Mouse (Mus musculus): ENCODE data around the gene Dusp1. TPM values are rescaled to one million over a fixed set of nuclear protein-coding genes. Genes with fewer than 3 reads are reported as not detected.
A peak's percentile ranks its signal among the peaks of the same experiment; 100 is the strongest.

Dusp1 gene
- 51.0 and 71.1 TPM in 2 replicates for polyA plus RNA-seq (2012; rRNA removed)

GRCm38 (mm10) chr17:26561651-26562181 is at the start of gene Dusp1:
TSS of gene Dusp1 (minus strand) at chr17:26562128.
- peak within 1 kb of the TSS; percentile 86 for H3K4me3 ChIP-seq (ENCODE audit: insufficient read depth, low read length)
- peak within 1 kb of the TSS; percentile 90 for H3K27ac ChIP-seq (ENCODE audit: insufficient read depth, low read length)
- H3K4me1 ChIP-seq (ENCODE audit: control insufficient read depth, insufficient read depth, low read length) = peaks cover 9% of the 10 kb centered on the region; the same call in 1 of the 2 replicates
- TF ChIP-seq POLR2A (IDR thresholded peaks at IDR 0.05; ENCODE audit: extremely low read depth, insufficient read depth, low read length) (no peak), CTCF (IDR thresholded peaks at IDR 0.05; ENCODE audit: extremely low read depth, insufficient read depth, low read length) (no peak)

GRCm38 (mm10) chr17:26611328-26611727 is 49.4 kb upstream of the Dusp1 start:
- H3K4me1 ChIP-seq (ENCODE audit: control insufficient read depth, insufficient read depth, low read length) = peaks cover 25% of the 10 kb centered on the region
- H3K4me3 ChIP-seq (ENCODE audit: insufficient read depth, low read length) = no peak overlapping the region
- H3K27ac ChIP-seq (ENCODE audit: insufficient read depth, low read length) = peak overlapping the region; percentile 56
- TF ChIP-seq POLR2A (IDR thresholded peaks at IDR 0.05; ENCODE audit: extremely low read depth, insufficient read depth, low read length) (no peak), CTCF (IDR thresholded peaks at IDR 0.05; ENCODE audit: extremely low read depth, insufficient read depth, low read length) (no peak)

- H3K4me1 ChIP-seq (ENCODE audit: control insufficient read depth, insufficient read depth, low read length) = peaks cover 25% of the 10 kb centered on the region
- TF ChIP-seq POLR2A (IDR thresholded peaks at IDR 0.05; ENCODE audit: extremely low read depth, insufficient read depth, low read length) (no peak), CTCF (IDR thresholded peaks at IDR 0.05; ENCODE audit: extremely low read depth, insufficient read depth, low read length) (no peak)
- peak overlapping the region; percentile 56; the same call in 1 of the 2 replicates for H3K27ac ChIP-seq (ENCODE audit: insufficient read depth, low read length)
- H3K4me3 ChIP-seq (ENCODE audit: insufficient read depth, low read length) = no peak overlapping the region
Measured at GRCm38 (mm10) chr17:26609820-26610219, 47.9 kb upstream of the Dusp1 start.

GRCm38 (mm10) chr17:26608877-26609276 is 46.9 kb upstream of the Dusp1 start:
- Histone ChIP-seq H3K4me1 (ENCODE audit: control insufficient read depth, insufficient read depth, low read length) (peaks cover 20% of the 10 kb centered on the region), H3K4me3 (ENCODE audit: insufficient read depth, low read length) (no peak overlapping the region), H3K27ac (ENCODE audit: insufficient read depth, low read length) (0 out of 2 replicates have a peak overlapping the region, but pooled peaks have one; percentile 3)
- TF ChIP-seq CTCF (IDR thresholded peaks at IDR 0.05; ENCODE audit: extremely low read depth, insufficient read depth, low read length) (no peak), POLR2A (IDR thresholded peaks at IDR 0.05; ENCODE audit: extremely low read depth, insufficient read depth, low read length) (no peak)

- Histone ChIP-seq H3K4me1 (ENCODE audit: control insufficient read depth, insufficient read depth, low read length) (peaks cover 21% of the 10 kb centered on the region), H3K27ac (ENCODE audit: insufficient read depth, low read length) (0 out of 2 replicates have a peak overlapping the region, but pooled peaks have one; percentile 3), H3K4me3 (ENCODE audit: insufficient read depth, low read length) (no peak overlapping the region)
- TF ChIP-seq CTCF (IDR thresholded peaks at IDR 0.05; ENCODE audit: extremely low read depth, insufficient read depth, low read length) (no peak), POLR2A (IDR thresholded peaks at IDR 0.05; ENCODE audit: extremely low read depth, insufficient read depth, low read length) (no peak)
Measured at GRCm38 (mm10) chr17:26608348-26608747, 46.4 kb upstream of the Dusp1 start.

- no peak overlapping the region for H3K4me3 ChIP-seq (ENCODE audit: insufficient read depth, low read length)
- peaks cover 35% of the 10 kb centered on the region for H3K4me1 ChIP-seq (ENCODE audit: control insufficient read depth, insufficient read depth, low read length)
- TF ChIP-seq POLR2A (IDR thresholded peaks at IDR 0.05; ENCODE audit: extremely low read depth, insufficient read depth, low read length) (no peak), CTCF (IDR thresholded peaks at IDR 0.05; ENCODE audit: extremely low read depth, insufficient read depth, low read length) (no peak)
- H3K27ac ChIP-seq (ENCODE audit: insufficient read depth, low read length) = no peak overlapping the region
Measured at GRCm38 (mm10) chr17:26606516-26606915, 44.6 kb upstream of the Dusp1 start.

GRCm38 (mm10) chr17:26605636-26606035 is 43.7 kb upstream of the Dusp1 start:
- Histone ChIP-seq H3K4me3 (ENCODE audit: insufficient read depth, low read length) (no peak overlapping the region), H3K4me1 (ENCODE audit: control insufficient read depth, insufficient read depth, low read length) (peaks cover 29% of the 10 kb centered on the region), H3K27ac (ENCODE audit: insufficient read depth, low read length) (no peak overlapping the region)
- TF ChIP-seq CTCF (IDR thresholded peaks at IDR 0.05; ENCODE audit: extremely low read depth, insufficient read depth, low read length) = no peak
- no peak for TF ChIP-seq POLR2A (IDR thresholded peaks at IDR 0.05; ENCODE audit: extremely low read depth, insufficient read depth, low read length)

GRCm38 (mm10) chr17:26603311-26603710 is 41.4 kb upstream of the Dusp1 start:
- Histone ChIP-seq H3K4me3 (ENCODE audit: insufficient read depth, low read length) (no peak overlapping the region), H3K4me1 (ENCODE audit: control insufficient read depth, insufficient read depth, low read length) (peaks cover 16% of the 10 kb centered on the region), H3K27ac (ENCODE audit: insufficient read depth, low read length) (peak overlapping the region; percentile 67; the same call in 1 of the 2 replicates)
- TF ChIP-seq CTCF (IDR thresholded peaks at IDR 0.05; ENCODE audit: extremely low read depth, insufficient read depth, low read length) = no peak
- no peak for TF ChIP-seq POLR2A (IDR thresholded peaks at IDR 0.05; ENCODE audit: extremely low read depth, insufficient read depth, low read length)

GRCm38 (mm10) chr17:26602371-26602885 is 40.5 kb upstream of the Dusp1 start:
- H3K4me3 ChIP-seq (ENCODE audit: insufficient read depth, low read length) = no peak overlapping the region
- TF ChIP-seq POLR2A (IDR thresholded peaks at IDR 0.05; ENCODE audit: extremely low read depth, insufficient read depth, low read length) = no peak
- no peak for TF ChIP-seq CTCF (IDR thresholded peaks at IDR 0.05; ENCODE audit: extremely low read depth, insufficient read depth, low read length)

GRCm38 (mm10) chr17:26601926-26602325 is 40.0 kb upstream of the Dusp1 start:
- TF ChIP-seq CTCF (IDR thresholded peaks at IDR 0.05; ENCODE audit: extremely low read depth, insufficient read depth, low read length) = no peak
- TF ChIP-seq POLR2A (IDR thresholded peaks at IDR 0.05; ENCODE audit: extremely low read depth, insufficient read depth, low read length) = no peak
- peaks cover 19% of the 10 kb centered on the region for H3K4me1 ChIP-seq (ENCODE audit: control insufficient read depth, insufficient read depth, low read length)
- peak overlapping the region; percentile 67; the same call in 1 of the 2 replicates for H3K27ac ChIP-seq (ENCODE audit: insufficient read depth, low read length)
- no peak overlapping the region for H3K4me3 ChIP-seq (ENCODE audit: insufficient read depth, low read length)

More at GRCm38 (mm10) chr17:26602371-26602885, 40.5 kb upstream of the Dusp1 start:
- peak overlapping the region; percentile 67 for H3K27ac ChIP-seq (ENCODE audit: insufficient read depth, low read length)
- peaks cover 17% of the 10 kb centered on the region for H3K4me1 ChIP-seq (ENCODE audit: control insufficient read depth, insufficient read depth, low read length)
